Mouse (Mus musculus): ENCODE data around the gene Nme8. TPM values are rescaled to one million over a fixed set of nuclear protein-coding genes. Genes with fewer than 3 reads are reported as not detected.

Gene Nme8
- polyA plus RNA-seq, 1 experiment from 2014 or later: not detected

DNA sequence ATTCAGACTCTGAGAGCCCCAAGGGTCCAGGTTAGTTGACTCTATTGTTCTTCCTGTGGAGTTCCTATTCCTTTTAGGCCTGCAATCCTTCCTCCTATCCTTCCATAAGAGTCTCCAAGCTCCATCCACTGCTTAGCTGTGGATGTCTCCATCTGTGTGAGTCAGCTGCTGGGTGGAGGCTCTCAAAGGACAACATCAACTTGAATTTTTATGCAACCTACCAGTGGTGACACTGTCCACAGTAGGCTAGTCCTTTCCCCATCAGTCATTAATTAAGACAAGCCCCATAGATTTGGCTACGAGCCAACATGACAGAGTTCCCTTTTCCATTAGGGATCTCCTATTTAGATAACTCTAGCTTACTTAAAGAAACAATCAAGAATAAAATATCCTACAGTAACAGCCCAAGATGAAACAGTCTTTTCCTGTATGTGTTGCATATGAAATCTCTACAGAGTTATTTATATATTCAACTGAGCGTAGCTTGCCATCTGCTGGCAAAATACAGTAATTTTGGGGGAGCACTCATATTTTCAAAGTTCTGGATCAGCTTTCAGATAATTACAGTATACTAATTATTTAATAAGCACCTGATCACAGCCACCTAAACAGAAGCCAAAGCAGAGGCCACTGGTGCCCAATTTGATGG, 57.3 kb downstream of the Nme8 start:
- Histone ChIP-seq H3K4me1 (replicated peaks) (no peaks in the 10 kb centered on the region), H3K4me2 (no peak overlapping the region), H3K4me3 (replicated peaks) (no peak overlapping the region), H3K27ac (no peak overlapping the region), H3K9ac (replicated peaks) (no peak overlapping the region), H3K27me3 (no peaks in the 10 kb centered on the region), H3K9me3 (no peaks in the 10 kb centered on the region), H3K36me3 (no peaks in the 10 kb centered on the region)
- WGBS: 79% methylated on average over 2 of the region's 2 CpGs
- ATAC-seq (ENCODE audit: insufficient number of reproducible peaks, insufficient read depth, low FRiP score, low TSS enrichment, low read depth): no peak

- no peaks in the 10 kb centered on the region for H3K9me3 ChIP-seq
- H3K9ac ChIP-seq (replicated peaks): no peak overlapping the region
- no peak overlapping the region for H3K4me3 ChIP-seq (replicated peaks)
- no peak overlapping the region for H3K27ac ChIP-seq
- no peaks in the 10 kb centered on the region for H3K36me3 ChIP-seq
- H3K4me1 ChIP-seq (replicated peaks): no peaks in the 10 kb centered on the region
- no peaks in the 10 kb centered on the region for H3K27me3 ChIP-seq
- 77% methylated on average over 4 of the region's 4 CpGs for WGBS
- no peak for ATAC-seq (ENCODE audit: insufficient number of reproducible peaks, insufficient read depth, low FRiP score, low TSS enrichment, low read depth)
- no peak overlapping the region for H3K4me2 ChIP-seq
These were observed 61.5 kb downstream of the Nme8 start for GRCm38 (mm10) chr13:19636131-19636530.

DNA sequence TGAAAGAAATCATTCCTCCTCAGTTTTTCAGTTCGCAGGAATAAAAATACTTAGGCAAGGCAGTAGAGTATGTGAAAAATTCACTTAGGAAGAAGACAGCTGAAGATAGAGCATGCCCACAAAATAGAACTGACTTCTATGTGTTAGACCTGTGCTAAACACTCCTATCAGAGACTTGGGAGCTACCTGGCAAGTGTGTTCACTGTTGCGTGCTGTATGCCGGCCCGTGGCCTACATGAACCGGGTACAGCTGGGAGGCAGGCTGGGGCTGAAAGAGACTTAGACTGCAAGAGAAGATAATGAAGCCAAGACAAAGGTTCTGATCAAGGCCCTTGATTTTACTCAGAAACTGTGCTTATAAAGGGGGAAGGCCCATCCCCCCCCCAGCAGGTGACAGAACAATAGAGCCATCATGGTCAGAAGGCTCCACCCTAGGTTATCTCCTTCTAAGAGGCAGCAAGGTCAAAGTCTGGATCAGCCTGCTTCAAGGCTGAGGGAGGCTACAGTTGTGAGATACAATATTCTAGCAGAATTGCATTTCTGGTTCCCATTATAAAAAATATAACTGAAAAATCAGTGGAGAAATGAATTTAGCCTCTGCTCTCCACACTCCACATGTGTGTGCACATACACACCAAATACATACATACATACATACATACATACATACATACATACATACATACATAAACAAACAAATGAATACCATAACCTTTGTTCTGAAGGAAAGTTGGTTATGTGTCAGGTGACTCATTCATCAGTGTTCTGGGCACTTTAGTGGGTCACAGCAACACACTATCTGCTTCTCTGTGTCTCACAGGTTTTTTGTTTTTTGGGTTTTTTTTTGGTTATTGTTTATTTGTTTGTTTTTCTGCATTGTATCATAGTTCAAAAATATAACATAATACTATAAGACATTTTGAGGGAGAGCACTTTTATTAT, 66.6 kb downstream of the Nme8 start:
- Histone ChIP-seq H3K4me2 (no peak overlapping the region), H3K4me1 (replicated peaks) (no peaks in the 10 kb centered on the region), H3K27me3 (no peaks in the 10 kb centered on the region), H3K36me3 (no peaks in the 10 kb centered on the region), H3K27ac (no peak overlapping the region), H3K9me3 (no peaks in the 10 kb centered on the region), H3K9ac (replicated peaks) (no peak overlapping the region), H3K4me3 (replicated peaks) (no peak overlapping the region)
- ATAC-seq (ENCODE audit: insufficient number of reproducible peaks, insufficient read depth, low FRiP score, low TSS enrichment, low read depth): no peak
- WGBS: 91% methylated on average over 5 of the region's 5 CpGs

GRCm38 (mm10) chr13:19626473-19626872, 71.1 kb downstream of the Nme8 start:
- 72% methylated on average over 1 of the region's 1 CpGs for whole genome bisulfite sequencing
- peaks cover 7% of the 10 kb centered on the region for H3K4me1 ChIP-seq (replicated peaks)
- ATAC-seq (ENCODE audit: insufficient number of reproducible peaks, insufficient read depth, low FRiP score, low TSS enrichment, low read depth): no peak
- H3K9ac ChIP-seq (replicated peaks): no peak overlapping the region
- H3K36me3 ChIP-seq: no peaks in the 10 kb centered on the region
- no peak overlapping the region for H3K27ac ChIP-seq
- no peaks in the 10 kb centered on the region for H3K9me3 ChIP-seq
- no peak overlapping the region for H3K4me3 ChIP-seq (replicated peaks)
- peaks cover 27% of the 10 kb centered on the region for H3K27me3 ChIP-seq
- H3K4me2 ChIP-seq: no peak overlapping the region

DNA sequence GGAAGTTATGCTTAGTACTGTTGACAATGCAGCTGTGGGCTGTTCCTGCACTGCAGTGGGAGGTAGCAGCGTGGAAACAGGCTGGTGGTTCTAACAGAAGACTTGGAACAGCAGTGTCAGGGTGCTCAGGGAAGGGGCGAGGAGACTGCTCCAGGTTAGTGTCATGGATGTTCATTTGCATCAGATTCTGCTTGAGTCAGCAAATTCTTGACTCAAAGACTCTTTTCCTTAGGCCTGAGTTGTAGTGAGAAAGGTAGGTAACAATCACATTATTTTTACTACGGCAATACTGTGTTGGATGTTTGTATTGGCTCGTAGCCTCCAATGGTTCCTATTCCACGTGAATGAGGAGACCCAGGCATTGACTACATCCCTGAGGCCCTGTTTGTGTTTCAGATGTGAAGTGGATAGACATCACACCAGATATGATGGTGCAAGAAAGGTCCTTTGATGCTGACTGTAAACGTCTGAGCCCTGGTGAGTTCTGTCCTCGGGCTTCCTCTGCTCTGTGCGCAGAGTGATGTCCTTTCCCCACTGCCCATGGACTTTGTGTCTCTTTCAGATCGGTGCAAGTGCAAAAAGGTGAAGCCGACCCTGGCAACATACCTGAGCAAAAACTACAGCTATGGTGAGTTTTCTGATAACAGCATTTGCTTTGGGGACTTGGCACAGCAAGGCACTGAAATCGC, 72.8 kb downstream of the Nme8 start:
- Histone ChIP-seq H3K4me1 (replicated peaks) (peaks cover 7% of the 10 kb centered on the region), H3K9ac (replicated peaks) (no peak overlapping the region), H3K9me3 (no peaks in the 10 kb centered on the region), H3K27me3 (peaks cover 38% of the 10 kb centered on the region), H3K27ac (no peak overlapping the region), H3K4me3 (replicated peaks) (no peak overlapping the region), H3K4me2 (no peak overlapping the region), H3K36me3 (no peaks in the 10 kb centered on the region)
- ATAC-seq (ENCODE audit: insufficient number of reproducible peaks, insufficient read depth, low FRiP score, low TSS enrichment, low read depth): no peak
- WGBS: 82% methylated on average over 11 of the region's 11 CpGs

- WGBS: 18% methylated on average over 30 of the region's 30 CpGs
- Histone ChIP-seq H3K4me3 (replicated peaks) (peak overlapping the region; percentile 49), H3K27ac (no peak overlapping the region), H3K9me3 (no peaks in the 10 kb centered on the region), H3K9ac (replicated peaks) (peak overlapping the region; percentile 48; the same call in 1 of the 2 replicates), H3K27me3 (peaks cover 38% of the 10 kb centered on the region), H3K4me2 (peak overlapping the region; percentile 90), H3K36me3 (no peaks in the 10 kb centered on the region), H3K4me1 (replicated peaks) (peaks cover 7% of the 10 kb centered on the region)
- peak; percentile 38 for ATAC-seq (ENCODE audit: insufficient number of reproducible peaks, insufficient read depth, low FRiP score, low TSS enrichment, low read depth)
These were observed 74.2 kb downstream of the Nme8 start for GRCm38 (mm10) chr13:19623228-19623905.

DNA sequence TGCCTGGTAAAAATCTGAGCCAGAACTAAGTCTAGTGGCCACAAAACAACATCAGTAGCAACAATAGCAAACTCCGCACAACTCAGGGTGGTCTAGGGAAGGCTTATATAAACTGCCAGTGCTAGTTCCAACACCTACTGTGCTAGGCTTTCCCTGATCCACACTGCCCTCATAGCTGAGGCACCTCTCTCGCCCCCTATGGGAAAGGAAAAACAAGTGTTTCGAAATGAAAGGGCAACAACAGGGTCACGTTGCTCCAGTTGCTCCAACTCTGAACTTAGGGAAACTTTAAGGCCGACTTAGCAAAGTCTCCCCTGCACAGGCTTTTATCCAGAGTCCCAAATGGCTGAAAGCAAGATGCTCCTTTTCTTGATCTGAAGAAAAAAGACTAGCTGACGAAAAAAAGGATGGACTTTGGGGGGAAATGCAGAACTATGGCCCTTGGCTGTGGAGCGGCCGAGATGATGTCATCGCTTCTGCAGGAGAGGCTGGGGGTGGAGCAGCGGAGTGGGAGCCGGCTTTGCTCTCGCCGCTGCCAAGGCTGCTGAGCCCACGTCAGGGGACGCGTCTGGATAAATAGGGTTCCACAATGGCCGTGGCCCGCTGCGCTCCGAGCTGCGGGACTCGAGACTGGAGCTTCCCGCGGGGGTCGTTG, 74.9 kb downstream of the Nme8 start, which contains the start of gene Sfrp4:
Gene Sfrp4, plus strand, starts transcription at position 532 of the 655 bp plus-strand sequence.
- H3K4me1 ChIP-seq (replicated peaks): peaks cover 7% of the 10 kb centered on the region
- peak within 1 kb of the TSS; percentile 48; the same call in 1 of the 2 replicates for H3K9ac ChIP-seq (replicated peaks)
- peaks cover 38% of the 10 kb centered on the region for H3K27me3 ChIP-seq
- ATAC-seq (ENCODE audit: insufficient number of reproducible peaks, insufficient read depth, low FRiP score, low TSS enrichment, low read depth): peak; percentile 43; the same call in 1 of the 2 replicates
- peak within 1 kb of the TSS; percentile 90 for H3K4me2 ChIP-seq
- H3K9me3 ChIP-seq: no peaks in the 10 kb centered on the region
- WGBS: 3% methylated on average over 25 of the region's 25 CpGs
- no peaks in the 10 kb centered on the region for H3K36me3 ChIP-seq
- no peak within 1 kb of the TSS for H3K27ac ChIP-seq
- peak within 1 kb of the TSS; percentile 49 for H3K4me3 ChIP-seq (replicated peaks)

GRCm38 (mm10) chr13:19619216-19619927, 78.2 kb downstream of the Nme8 start, which contains the start of gene Epdr1:
Gene Epdr1 (minus strand): TSS chr13:19619927.
- peak within 1 kb of the TSS; percentile 70 for H3K4me3 ChIP-seq (replicated peaks)
- H3K4me2 ChIP-seq: peak within 1 kb of the TSS; percentile 95
- H3K4me1 ChIP-seq (replicated peaks): peaks cover 7% of the 10 kb centered on the region
- H3K27me3 ChIP-seq: peaks cover 31% of the 10 kb centered on the region
- no peaks in the 10 kb centered on the region for H3K9me3 ChIP-seq
- under 1% methylated on average over 46 of the region's 46 CpGs for WGBS
- peak; percentile 76 for ATAC-seq (ENCODE audit: insufficient number of reproducible peaks, insufficient read depth, low FRiP score, low TSS enrichment, low read depth)
- peak within 1 kb of the TSS; percentile 84 for H3K9ac ChIP-seq (replicated peaks)
- H3K27ac ChIP-seq: no peak within 1 kb of the TSS
- H3K36me3 ChIP-seq: no peaks in the 10 kb centered on the region

GRCm38 (mm10) chr13:19618841-19619215, 78.8 kb downstream of the Nme8 start:
- Histone ChIP-seq H3K4me1 (replicated peaks) (peaks cover 7% of the 10 kb centered on the region), H3K4me3 (replicated peaks) (peak overlapping the region; percentile 70), H3K27me3 (peaks cover 25% of the 10 kb centered on the region), H3K36me3 (no peaks in the 10 kb centered on the region), H3K4me2 (peak overlapping the region; percentile 95), H3K27ac (no peak overlapping the region), H3K9me3 (no peaks in the 10 kb centered on the region), H3K9ac (replicated peaks) (peak overlapping the region; percentile 84)
- WGBS: 9% methylated on average over 5 of the region's 5 CpGs
- peak; percentile 44; the same call in 1 of the 2 replicates for ATAC-seq (ENCODE audit: insufficient number of reproducible peaks, insufficient read depth, low FRiP score, low TSS enrichment, low read depth)

- Histone ChIP-seq H3K36me3 (no peaks in the 10 kb centered on the region), H3K27me3 (peaks cover 18% of the 10 kb centered on the region), H3K9ac (replicated peaks) (no peak overlapping the region), H3K4me3 (replicated peaks) (no peak overlapping the region), H3K27ac (no peak overlapping the region), H3K4me1 (replicated peaks) (peaks cover 1% of the 10 kb centered on the region; the same call in 1 of the 2 replicates), H3K9me3 (no peaks in the 10 kb centered on the region), H3K4me2 (no peak overlapping the region)
- no peak for ATAC-seq (ENCODE audit: insufficient number of reproducible peaks, insufficient read depth, low FRiP score, low TSS enrichment, low read depth)
- WGBS: 95% methylated on average over 4 of the region's 4 CpGs
These were observed 79.5 kb downstream of the Nme8 start for GRCm38 (mm10) chr13:19618081-19618480.
